Mouse (Mus musculus) kidney, adult 2 months (tissue): ENCODE results near the gene Epb42.

Experiments used
- CTCF ChIP-seq: fragments of 200-500 bp; conservative IDR thresholded peaks from 2 replicates; pipeline ENCODE4 v1.5.1; 2011; ENCODE audit warnings: low read depth, mild to moderate bottlenecking, control low read depth, low read length, moderate library complexity, mixed read lengths; ENCODE audit not compliant: insufficient read depth, insufficient read length
- POLR2A ChIP-seq: fragments of 200-500 bp; IDR thresholded peaks from one replicate; pipeline ENCODE4 v1.6.1; 2011; ENCODE audit warnings: low read depth, low read length, control low read depth

- TF ChIP-seq CTCF (no peak), POLR2A (no peak)
Observed at GRCm38 (mm10) chr2:120991196-120991595, 45.7 kb downstream of the Epb42 start.
